Mouse (Mus musculus) testis, adult 2 months (tissue): ENCODE results near the gene Ugt1a2.

Source experiments
- CTCF ChIP-seq: fragments of 200-500 bp; IDR thresholded peaks from 2 replicates; pipeline ENCODE4 v1.5.1; 2012; ENCODE audit warnings: low read depth, mild to moderate bottlenecking, inconsistent platforms, low read length, moderate library complexity; ENCODE audit not compliant: control insufficient read depth, insufficient read depth, insufficient replicate concordance
- POLR2A ChIP-seq: fragments of 200-500 bp; IDR thresholded peaks from 2 replicates; pipeline ENCODE4 v1.6.1; 2012; ENCODE audit warnings: low read depth, mild to moderate bottlenecking, inconsistent platforms, low read length, moderate library complexity; ENCODE audit not compliant: control insufficient read depth

GRCm38 (mm10) chr1:88212341-88213045 is 12.1 kb downstream of the Ugt1a2 start:
- TF ChIP-seq POLR2A = no peak
- TF ChIP-seq CTCF = no peak
